Mouse (Mus musculus): ENCODE results near the gene Ptprb. TPM values are rescaled to one million over a fixed set of nuclear protein-coding genes. Genes with fewer than 3 reads are reported as not detected.

Gene Ptprb
- polyA plus RNA-seq, 1 experiment, result 16.1 TPM

GRCm38 (mm10) chr10:116376853-116377252 is 101.5 kb downstream of the Ptprb start:
- H3K4me3 ChIP-seq (ENCODE audit: insufficient read depth, low read depth, low read length), result no peak overlapping the region
- H3K4me1 ChIP-seq (ENCODE audit: control insufficient read depth, insufficient read depth, insufficient read length, low read length), result no peaks in the 10 kb centered on the region
- no peak overlapping the region for H3K27ac ChIP-seq (replicated peaks; ENCODE audit: low read depth, low read length)

DNA sequence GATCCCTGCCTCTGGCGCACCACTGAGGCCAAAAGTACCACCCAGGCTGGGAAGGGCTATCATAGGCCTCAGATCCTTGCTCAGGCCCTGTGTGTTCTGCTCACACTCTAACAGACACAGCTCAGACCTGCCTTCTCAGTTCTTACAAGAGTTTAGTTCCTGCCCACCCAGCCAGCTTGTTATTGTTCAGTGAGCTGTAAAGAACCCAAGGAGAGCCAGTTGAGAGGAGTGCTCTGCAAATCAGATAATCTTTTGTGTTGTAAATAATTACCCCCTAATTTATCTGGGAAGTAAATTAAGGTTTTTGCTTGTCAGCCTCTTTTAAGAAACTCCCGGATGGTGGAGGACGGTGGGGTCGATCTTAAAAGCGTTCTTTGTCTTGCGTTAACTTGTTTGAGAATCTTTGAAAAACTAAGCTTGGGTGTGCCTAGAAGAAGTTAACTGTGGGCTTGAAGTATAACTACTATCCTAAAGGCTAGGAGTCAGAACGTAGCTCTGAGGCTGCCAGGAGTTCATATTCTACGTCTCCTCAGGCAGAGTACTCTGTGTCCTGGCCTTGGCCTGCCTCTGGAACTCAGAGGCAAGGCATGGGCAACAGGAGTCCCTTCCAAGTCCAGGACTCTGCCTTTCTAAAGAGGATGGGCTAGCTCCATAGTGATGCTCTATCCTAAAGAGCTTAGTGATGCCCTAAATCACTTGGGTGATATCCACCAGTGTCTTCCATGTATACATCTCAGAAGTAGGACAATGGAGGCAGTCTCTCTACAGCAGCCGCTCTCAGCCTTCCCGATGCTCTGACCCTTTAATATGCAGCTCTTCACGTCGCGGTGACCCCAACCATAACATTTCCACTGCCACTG is 107.7 kb downstream of the Ptprb start:
- Histone ChIP-seq H3K4me1 (ENCODE audit: control insufficient read depth, insufficient read depth, insufficient read length, low read length) (peaks cover 5% of the 10 kb centered on the region; the same call in 1 of the 2 replicates), H3K4me3 (ENCODE audit: insufficient read depth, low read depth, low read length) (no peak overlapping the region), H3K27ac (replicated peaks; ENCODE audit: low read depth, low read length) (no peak overlapping the region)

DNA sequence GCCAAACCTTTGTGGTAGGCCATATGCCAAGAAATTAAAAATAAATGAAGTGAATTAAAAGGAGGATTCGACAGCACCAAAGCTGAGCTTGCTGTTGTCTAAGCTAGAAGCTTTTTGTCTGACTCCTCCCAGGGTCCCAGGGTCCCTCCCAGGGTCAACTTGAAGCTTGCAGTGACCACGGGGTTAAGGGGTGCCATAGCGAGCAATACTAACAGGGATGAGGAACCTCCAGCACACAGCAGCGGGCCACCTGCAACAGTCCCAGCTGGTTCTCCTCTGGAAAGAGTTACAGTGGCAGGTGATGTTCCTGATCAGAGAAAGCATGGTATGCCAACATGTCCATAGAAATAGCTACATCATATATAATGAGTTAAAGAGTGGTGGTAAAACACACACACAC is 109.1 kb downstream of the Ptprb start:
- Histone ChIP-seq H3K4me1 (ENCODE audit: control insufficient read depth, insufficient read depth, insufficient read length, low read length) (peaks cover 5% of the 10 kb centered on the region; the same call in 1 of the 2 replicates), H3K4me3 (ENCODE audit: insufficient read depth, low read depth, low read length) (no peak overlapping the region), H3K27ac (replicated peaks; ENCODE audit: low read depth, low read length) (no peak overlapping the region)

DNA sequence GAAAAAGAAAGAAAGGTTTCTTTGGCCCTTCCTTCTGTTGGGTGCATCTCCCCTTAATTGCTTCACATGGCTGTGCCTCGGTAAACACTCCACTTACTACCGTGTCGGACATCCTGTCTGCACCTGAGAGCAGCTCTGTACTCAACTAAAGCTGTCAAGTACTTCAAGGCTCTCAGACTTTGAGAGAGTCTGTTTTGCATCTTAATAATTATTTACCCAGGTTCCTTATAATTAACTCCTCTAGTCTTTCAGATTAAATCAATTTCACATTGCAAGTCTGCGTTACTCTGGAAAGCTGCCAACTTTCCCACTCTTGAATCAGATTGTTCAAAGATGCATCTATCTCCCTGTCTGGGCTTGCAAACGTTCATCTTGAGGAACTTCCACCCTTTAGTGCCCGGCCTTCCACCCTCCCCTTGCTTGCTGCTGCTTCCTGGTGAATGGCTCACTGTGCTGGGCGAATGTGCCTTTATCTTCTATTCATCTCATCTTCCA is 111.1 kb downstream of the Ptprb start:
- Histone ChIP-seq H3K4me3 (ENCODE audit: insufficient read depth, low read depth, low read length) (no peak overlapping the region), H3K27ac (replicated peaks; ENCODE audit: low read depth, low read length) (no peak overlapping the region), H3K4me1 (ENCODE audit: control insufficient read depth, insufficient read depth, insufficient read length, low read length) (peaks cover 5% of the 10 kb centered on the region; the same call in 1 of the 2 replicates)

DNA sequence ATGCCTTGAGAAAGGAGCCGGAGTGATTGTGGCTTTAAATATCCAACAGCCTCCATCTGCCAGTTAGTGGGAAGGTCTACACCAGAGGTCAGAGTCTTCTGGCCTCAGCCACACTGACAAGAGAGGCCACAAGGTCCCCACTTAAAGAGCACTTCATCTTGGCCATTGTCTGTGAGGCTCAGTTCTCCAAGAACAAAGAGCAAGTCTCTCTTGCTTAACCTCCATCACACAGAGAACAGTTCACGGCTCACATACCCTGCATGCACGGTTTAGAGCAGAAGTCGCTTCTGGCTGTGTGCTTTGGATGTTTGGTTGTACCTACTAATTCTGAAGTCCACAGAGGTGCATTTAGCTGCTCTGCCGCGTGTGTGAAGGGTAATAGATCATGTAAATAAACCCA is 113.5 kb downstream of the Ptprb start:
- Histone ChIP-seq H3K4me1 (ENCODE audit: control insufficient read depth, insufficient read depth, insufficient read length, low read length) (peaks cover 5% of the 10 kb centered on the region; the same call in 1 of the 2 replicates), H3K27ac (replicated peaks; ENCODE audit: low read depth, low read length) (no peak overlapping the region), H3K4me3 (ENCODE audit: insufficient read depth, low read depth, low read length) (no peak overlapping the region)

DNA sequence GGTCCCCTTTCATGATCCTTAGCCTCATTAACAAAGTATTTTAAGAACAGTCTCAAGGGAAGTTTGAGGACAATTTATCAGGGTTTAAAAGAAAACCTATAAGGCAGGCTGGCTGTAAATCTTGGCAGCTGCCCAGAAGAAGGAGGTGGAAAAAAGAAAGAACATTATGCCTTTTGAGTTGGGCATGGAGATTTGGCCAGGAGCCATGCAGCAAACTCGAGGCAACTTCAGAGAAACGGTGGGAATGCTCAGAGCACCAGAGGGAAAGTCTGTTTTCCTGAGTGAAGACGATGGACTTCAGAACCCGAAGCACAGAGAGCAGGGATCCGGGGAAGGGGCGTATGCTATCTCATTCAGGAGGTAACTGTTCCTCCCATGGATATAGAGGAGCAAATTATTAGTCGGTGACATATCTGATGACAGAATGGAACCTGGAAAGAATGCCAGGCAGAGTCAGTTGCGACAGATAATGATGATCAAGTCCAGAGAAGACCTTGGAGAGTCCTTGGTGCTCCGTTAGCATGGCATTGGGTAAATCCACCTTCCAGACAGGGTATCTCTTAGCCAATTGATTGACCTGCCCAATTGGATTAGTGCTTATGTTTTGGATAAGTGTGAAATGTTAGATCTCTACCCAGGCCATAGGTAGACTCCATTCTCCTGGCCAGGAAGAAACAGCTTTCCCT is 118.6 kb downstream of the Ptprb start:
- Histone ChIP-seq H3K4me1 (ENCODE audit: control insufficient read depth, insufficient read depth, insufficient read length, low read length) (no peaks in the 10 kb centered on the region), H3K27ac (replicated peaks; ENCODE audit: low read depth, low read length) (no peak overlapping the region), H3K4me3 (ENCODE audit: insufficient read depth, low read depth, low read length) (no peak overlapping the region)

DNA sequence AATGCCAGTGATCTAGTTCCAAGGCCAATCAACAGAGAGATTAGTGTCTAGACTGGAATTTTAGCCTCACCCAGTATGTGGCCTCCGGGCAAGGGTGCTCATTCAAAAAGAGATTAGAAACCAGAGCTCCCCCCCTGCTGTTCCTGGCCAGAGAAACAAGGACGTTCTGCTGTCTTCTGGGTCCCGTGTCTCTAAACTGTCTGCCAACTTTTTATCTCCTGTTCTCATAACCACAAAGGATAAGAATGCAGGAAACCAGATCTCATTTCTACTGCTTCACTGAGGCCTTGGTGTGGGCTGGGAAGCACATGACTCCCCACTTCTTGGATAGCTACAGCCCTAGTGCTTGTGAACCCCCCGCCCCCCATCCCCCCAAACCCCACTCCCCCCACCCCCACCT is 119.3 kb downstream of the Ptprb start:
- Histone ChIP-seq H3K4me1 (ENCODE audit: control insufficient read depth, insufficient read depth, insufficient read length, low read length) (no peaks in the 10 kb centered on the region), H3K27ac (replicated peaks; ENCODE audit: low read depth, low read length) (no peak overlapping the region), H3K4me3 (ENCODE audit: insufficient read depth, low read depth, low read length) (no peak overlapping the region)

GRCm38 (mm10) chr10:116396279-116396678 is 121.0 kb downstream of the Ptprb start:
- H3K4me1 ChIP-seq (ENCODE audit: control insufficient read depth, insufficient read depth, insufficient read length, low read length), result no peaks in the 10 kb centered on the region
- no peak overlapping the region for H3K27ac ChIP-seq (replicated peaks; ENCODE audit: low read depth, low read length)
- no peak overlapping the region for H3K4me3 ChIP-seq (ENCODE audit: insufficient read depth, low read depth, low read length)

DNA sequence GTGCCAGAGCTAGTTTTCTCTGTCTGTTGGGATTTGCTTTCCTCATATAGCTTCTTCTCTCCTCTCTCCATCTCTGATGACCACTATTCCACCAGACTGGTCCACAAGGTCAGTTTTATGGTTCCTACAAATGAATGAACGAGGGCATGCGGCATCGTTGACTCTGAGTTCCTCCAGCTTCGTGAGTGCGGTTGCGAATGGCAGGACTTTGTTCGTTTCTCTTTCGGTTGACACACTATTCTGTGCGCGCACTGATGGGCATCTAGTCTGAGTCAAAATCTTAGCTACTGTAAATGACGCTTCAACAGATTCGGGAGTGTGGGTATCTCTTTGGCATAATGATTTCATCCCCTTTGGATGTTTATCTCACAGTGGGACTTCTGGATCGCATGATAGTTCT is 121.6 kb downstream of the Ptprb start:
- no peaks in the 10 kb centered on the region for H3K4me1 ChIP-seq (ENCODE audit: control insufficient read depth, insufficient read depth, insufficient read length, low read length)
- no peak overlapping the region for H3K4me3 ChIP-seq (ENCODE audit: insufficient read depth, low read depth, low read length)
- H3K27ac ChIP-seq (replicated peaks; ENCODE audit: low read depth, low read length), result no peak overlapping the region

DNA sequence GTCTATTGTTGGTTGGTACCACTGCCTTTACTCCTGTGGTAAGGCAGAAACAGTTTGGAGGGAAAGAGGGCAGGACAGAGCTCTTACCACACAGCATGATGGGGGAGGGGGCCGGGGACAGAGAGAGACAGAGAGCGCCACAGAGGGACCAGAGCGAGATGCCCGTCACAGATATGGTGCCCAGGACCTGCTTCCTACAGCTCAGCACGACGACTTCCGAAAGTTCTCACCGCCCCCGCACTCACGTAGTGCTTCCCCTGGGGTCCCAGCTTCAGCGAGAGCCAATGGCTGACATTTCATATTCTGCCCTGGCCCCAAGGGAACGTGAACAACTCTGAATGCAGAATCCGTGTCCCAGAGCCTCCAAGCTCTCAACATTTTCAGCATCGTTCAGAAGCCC is 122.2 kb downstream of the Ptprb start:
- Histone ChIP-seq H3K4me1 (ENCODE audit: control insufficient read depth, insufficient read depth, insufficient read length, low read length) (no peaks in the 10 kb centered on the region; the same call in 1 of the 2 replicates), H3K27ac (replicated peaks; ENCODE audit: low read depth, low read length) (no peak overlapping the region), H3K4me3 (ENCODE audit: insufficient read depth, low read depth, low read length) (no peak overlapping the region)

DNA sequence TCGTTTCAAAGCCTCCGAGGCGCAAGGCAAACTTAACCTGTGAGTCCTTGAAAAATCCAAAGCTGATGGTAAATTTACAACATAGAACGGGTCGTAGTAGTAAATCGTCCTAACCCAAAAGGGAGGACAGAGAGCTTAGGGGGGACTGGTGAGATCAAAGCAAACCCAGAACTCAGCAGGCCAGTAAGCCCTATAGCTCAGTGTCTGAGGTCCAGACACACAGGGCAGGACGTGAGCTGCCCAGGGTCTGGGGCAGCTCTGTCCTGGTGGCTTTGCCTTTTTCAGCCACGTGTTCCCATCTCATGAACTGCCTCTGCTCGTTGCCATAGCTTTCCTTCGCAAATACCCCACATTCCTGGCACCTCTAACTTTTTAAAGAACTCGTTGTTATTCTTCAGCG is 122.7 kb downstream of the Ptprb start:
- Histone ChIP-seq H3K4me3 (ENCODE audit: insufficient read depth, low read depth, low read length) (no peak overlapping the region), H3K27ac (replicated peaks; ENCODE audit: low read depth, low read length) (no peak overlapping the region), H3K4me1 (ENCODE audit: control insufficient read depth, insufficient read depth, insufficient read length, low read length) (no peaks in the 10 kb centered on the region; the same call in 1 of the 2 replicates)

DNA sequence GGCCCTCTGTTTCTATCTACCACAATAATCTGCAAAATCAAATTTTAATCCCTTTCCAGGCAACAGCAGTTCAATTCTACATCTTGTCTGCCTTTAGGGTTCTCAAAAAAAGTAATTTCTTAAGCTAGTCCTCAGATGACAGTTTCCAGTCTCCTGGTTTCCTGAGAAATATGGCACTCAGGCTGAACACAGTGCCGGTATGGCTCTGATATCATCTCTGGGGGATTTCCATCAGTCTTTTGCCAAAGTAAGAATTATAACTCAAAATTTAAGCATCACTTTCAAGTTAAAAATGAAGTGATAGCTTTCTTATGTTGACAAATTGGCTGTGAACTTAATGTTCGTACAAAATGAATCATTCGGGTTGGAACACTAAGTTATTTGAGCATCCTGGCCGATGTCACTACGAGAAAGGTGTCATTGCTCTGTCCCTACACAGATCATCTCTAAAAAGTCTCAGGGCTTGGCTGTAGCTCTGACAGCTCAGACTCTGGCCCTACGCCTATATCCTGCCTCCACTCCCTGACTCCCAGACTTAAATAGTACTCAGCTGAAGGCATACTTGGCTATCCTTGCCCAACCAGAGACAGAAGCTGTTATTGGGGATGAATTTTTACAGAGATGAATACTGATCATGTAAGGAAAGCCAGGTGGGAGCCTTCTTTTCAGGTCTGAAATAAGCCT is 127.6 kb downstream of the Ptprb start:
- H3K4me3 ChIP-seq (ENCODE audit: insufficient read depth, low read depth, low read length), result no peak overlapping the region
- H3K4me1 ChIP-seq (ENCODE audit: control insufficient read depth, insufficient read depth, insufficient read length, low read length), result no peaks in the 10 kb centered on the region; the same call in 1 of the 2 replicates
- no peak overlapping the region for H3K27ac ChIP-seq (replicated peaks; ENCODE audit: low read depth, low read length)

- no peak overlapping the region for H3K4me3 ChIP-seq (ENCODE audit: insufficient read depth, low read depth, low read length)
- no peaks in the 10 kb centered on the region; the same call in 1 of the 2 replicates for H3K4me1 ChIP-seq (ENCODE audit: control insufficient read depth, insufficient read depth, insufficient read length, low read length)
These were observed 128.4 kb downstream of the Ptprb start for GRCm38 (mm10) chr10:116403679-116404078.

GRCm38 (mm10) chr10:116405011-116405410 is 129.7 kb downstream of the Ptprb start:
- Histone ChIP-seq H3K4me3 (ENCODE audit: insufficient read depth, low read depth, low read length) (no peak overlapping the region), H3K27ac (replicated peaks; ENCODE audit: low read depth, low read length) (no peak overlapping the region), H3K4me1 (ENCODE audit: control insufficient read depth, insufficient read depth, insufficient read length, low read length) (no peaks in the 10 kb centered on the region; the same call in 1 of the 2 replicates)

More at GRCm38 (mm10) chr10:116403679-116404078, 128.4 kb downstream of the Ptprb start:
- no peak overlapping the region for H3K27ac ChIP-seq (replicated peaks; ENCODE audit: low read depth, low read length)
